Comparison of ENCODE assay signal across 21 mouse cellular contexts in the genomic region with DNA sequence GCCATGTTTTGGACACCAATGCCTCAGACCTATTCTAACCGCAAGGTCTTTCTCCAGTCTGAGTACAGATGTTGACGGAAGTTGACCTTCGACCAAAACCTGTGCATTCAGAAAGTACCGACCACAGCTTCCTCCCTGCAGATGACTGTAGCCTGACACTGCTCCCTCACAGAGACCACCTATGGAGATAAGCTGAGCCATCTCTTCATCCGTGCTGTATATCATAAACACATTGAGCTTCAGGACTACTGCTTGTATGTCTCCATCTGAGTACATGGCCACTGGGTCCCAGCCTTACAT. TPM values are rescaled to one million over a fixed set of nuclear protein-coding genes. Genes with fewer than 3 reads are reported as not detected.
DNase-seq lines count a peak whose midpoint lies in the region; ATAC-seq and TF ChIP-seq lines count a peak whose summit lies in the region.
"Had no signal": no experiment of that assay in that cellular context is flagged by ENCODE, and none has a peak within 500 bp of the region (broad histone marks: within the 10 kb centered on the region; RNA-seq: fewer than 3 reads in every experiment).

No protein-coding gene starts in this region.

- H3K4me3 ChIP-seq in bone marrow, adult 2 months (replicated peaks; ENCODE audit: control insufficient read depth, low read depth, low read length): no peak overlapping the region
- no peak overlapping the region for H3K4me3 ChIP-seq in lung, postnatal 0 days (ENCODE audit: low read depth, low read length)
- H3K4me3 ChIP-seq: forebrain, embryonic 15.5 days; heart, embryonic 13.5 days; limb, embryonic 15.5 days; neural tube, embryonic 12.5 days had no signal

- no peaks in the 10 kb centered on the region for H3K27me3 ChIP-seq in splenic B cell, adult 2 months (ENCODE audit: control insufficient read depth, insufficient read depth, low read length, poor library complexity, severe bottlenecking)
- no peaks in the 10 kb centered on the region for H3K27me3 ChIP-seq in lung, postnatal 0 days (replicated peaks; ENCODE audit: insufficient read depth, low read length)
- H3K27me3 ChIP-seq: forebrain, embryonic 15.5 days; limb, embryonic 15.5 days; megakaryocyte, embryonic 14.5 days; neural tube, embryonic 12.5 days; Patski had no signal

- H3K9me3 ChIP-seq in lung, postnatal 0 days (ENCODE audit: low read length): no peaks in the 10 kb centered on the region
- H3K9me3 ChIP-seq: forebrain, embryonic 15.5 days; heart, embryonic 13.5 days; limb, embryonic 15.5 days; megakaryocyte, embryonic 14.5 days; neural tube, embryonic 12.5 days had no signal

- no peak overlapping the region for H3K4me2 ChIP-seq in lung, postnatal 0 days (replicated peaks; ENCODE audit: low read depth, low read length)
- H3K4me2 ChIP-seq: forebrain, embryonic 15.5 days; heart, embryonic 13.5 days; limb, embryonic 15.5 days; neural tube, embryonic 12.5 days had no signal

- peak; percentile 72 for DNase-seq in 416B (ENCODE audit: low read depth)
- peak; percentile 66 to 71 for DNase-seq in B cell, adult 2 months
- peak; percentile 84 for DNase-seq in splenic B cell, adult 2 months (ENCODE audit: low read depth, low spot score)
- no peak for DNase-seq in ovary, postnatal 36 days (ENCODE audit: low spot score)
- no peak for DNase-seq in right cerebral cortex, adult 18-20 months
- DNase-seq in layer of hippocampus, adult 18-20 months (ENCODE audit: low spot score in 2 of 2): no peak
- no peak for DNase-seq in lung, postnatal 0 days (ENCODE audit: low spot score)
- DNase-seq: cerebellum, postnatal 25 days; heart, postnatal 36 days; kidney, adult 18-20 months; lung, adult 18-20 months; right cerebral cortex, postnatal 14 days had no signal

- no peak for ATAC-seq in lung, postnatal 0 days
- ATAC-seq: forebrain, embryonic 15.5 days; hindbrain, embryonic 16.5 days; midbrain, embryonic 16.5 days; Patski had no signal

- TF ChIP-seq EP300 in lung, postnatal 0 days (IDR thresholded peaks at IDR 0.05): no peak

- no peak for TF ChIP-seq POLR2A in bone marrow, adult 2 months (IDR thresholded peaks at IDR 0.05; ENCODE audit: borderline replicate concordance, control insufficient read depth, low read depth, low read length)

- TF ChIP-seq CTCF in bone marrow, adult 2 months (IDR thresholded peaks at IDR 0.05; ENCODE audit: control insufficient read depth, insufficient read depth, low read length): no peak
- TF ChIP-seq CTCF in lung, postnatal 0 days (IDR thresholded peaks at IDR 0.05): no peak

- 15% methylated on average over 5 of the region's 5 CpGs for WGBS in bone marrow, adult 2 months
- 76% methylated on average over 5 of the region's 5 CpGs for WGBS in lung, postnatal 0 days

- H3K27ac ChIP-seq in bone marrow, adult 2 months (ENCODE audit: control insufficient read depth, insufficient read depth, low read depth, low read length, poor library complexity): peak overlapping the region; percentile 74; the same call in 1 of the 2 replicates
- no peak overlapping the region for H3K27ac ChIP-seq in lung, postnatal 0 days (ENCODE audit: low read length)
- H3K27ac ChIP-seq: forebrain, embryonic 15.5 days; heart, embryonic 13.5 days; limb, embryonic 15.5 days; neural tube, embryonic 12.5 days had no signal

- H3K36me3 ChIP-seq in splenic B cell, adult 2 months (ENCODE audit: control insufficient read depth, insufficient read depth, low read length, poor library complexity, severe bottlenecking): no peaks in the 10 kb centered on the region
- no peaks in the 10 kb centered on the region for H3K36me3 ChIP-seq in lung, postnatal 0 days (ENCODE audit: insufficient read depth, low read length)
- H3K36me3 ChIP-seq: forebrain, embryonic 15.5 days; heart, embryonic 13.5 days; limb, embryonic 15.5 days; neural tube, embryonic 12.5 days had no signal

- H3K9ac ChIP-seq in lung, postnatal 0 days (replicated peaks; ENCODE audit: low read depth): no peak overlapping the region
- H3K9ac ChIP-seq: forebrain, embryonic 15.5 days; heart, embryonic 13.5 days; limb, embryonic 15.5 days; neural tube, embryonic 12.5 days had no signal

- H3K4me1 ChIP-seq in bone marrow, adult 2 months (ENCODE audit: control insufficient read depth, insufficient read depth, low read length): peaks cover 26% of the 10 kb centered on the region
- H3K4me1 ChIP-seq in lung, postnatal 0 days (ENCODE audit: insufficient read depth, low read depth, low read length): peaks cover 2% of the 10 kb centered on the region; the same call in 1 of the 2 replicates
- H3K4me1 ChIP-seq: neural tube, embryonic 12.5 days had no signal

RNA-seq across cellular contexts. Expression of gene Snx9, which starts 38.5 kb away (rescaled TPM):
- 7.9 and 16.6 TPM in 2 replicates for polyA plus RNA-seq in bone marrow, adult 2 months (2011; ENCODE audit: insufficient read depth, insufficient read length, low replicate concordance, missing spikeins)
- total RNA-seq in layer of hippocampus, adult 18-20 months (2021): 10 to 100 TPM; 15.2 to 15.3 TPM
- 26.3 and 26.9 TPM in 2 replicates for polyA plus RNA-seq in lung, postnatal 0 days (2015; fragmentation: Nextera tagmentation; extraction: Ambion mirVana)

Comparison
In these comparisons a context has a peak if more than half of its experiments do, and no peak if none do; other contexts are left out.
1. DNase-seq: peak in 416B (single experiment), B cell, adult 2 months (2 of 2) and splenic B cell, adult 2 months (single experiment); none in ovary, postnatal 36 days (single experiment), right cerebral cortex, adult 18-20 months (single experiment), layer of hippocampus, adult 18-20 months (0 of 2) and lung, postnatal 0 days (single experiment).